Mouse (Mus musculus): ENCODE data around the gene Samd8. TPM values are rescaled to one million over a fixed set of nuclear protein-coding genes. Genes with fewer than 3 reads are reported as not detected.
A peak's percentile ranks its signal among the peaks of the same experiment; 100 is the strongest.

Gene Samd8
- polyA plus RNA-seq, 1 experiment from 2014 or later = 8.8 TPM

DNA sequence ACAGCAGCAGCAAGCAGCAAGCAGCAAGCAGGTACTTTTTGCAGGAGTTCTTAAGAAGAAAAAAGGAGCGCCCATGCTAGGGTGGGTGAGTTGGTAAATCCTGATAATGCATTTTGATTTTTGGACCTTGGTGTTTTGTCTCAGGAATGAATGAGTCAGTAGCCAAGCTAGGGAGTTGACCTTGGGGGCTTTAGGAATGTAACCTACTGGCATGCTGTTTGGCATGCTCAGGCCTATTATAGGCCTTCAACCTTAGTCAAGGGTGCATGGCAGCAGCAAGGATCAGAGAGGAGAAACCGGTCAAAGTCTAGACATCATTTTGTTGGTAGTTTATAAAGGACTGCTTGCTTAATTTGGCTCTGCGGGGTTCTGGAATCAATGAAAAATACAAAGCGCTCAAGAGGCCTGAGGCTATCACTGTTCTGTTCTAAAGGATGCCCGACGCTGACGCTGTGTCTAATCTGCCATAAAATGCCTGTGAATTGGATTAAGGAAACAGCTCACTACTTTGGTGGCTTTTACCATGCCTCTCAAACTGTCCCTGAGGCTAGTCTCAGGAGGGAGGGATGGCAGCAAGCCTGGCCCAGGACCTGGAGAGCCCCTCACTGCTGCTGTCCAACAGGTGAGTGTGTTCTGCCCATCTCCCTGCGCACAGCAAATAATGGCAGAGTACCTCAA is 28.2 kb upstream of the Samd8 start:
- 82% methylated on average over 8 of the region's 8 CpGs for whole genome bisulfite sequencing
- Histone ChIP-seq H3K27ac (no peak overlapping the region), H3K27me3 (no peaks in the 10 kb centered on the region), H3K36me3 (no peaks in the 10 kb centered on the region), H3K4me2 (no peak overlapping the region), H3K4me1 (peaks cover 9% of the 10 kb centered on the region; the same call in 1 of the 2 replicates), H3K4me3 (replicated peaks) (no peak overlapping the region), H3K9ac (no peak overlapping the region), H3K9me3 (replicated peaks) (no peaks in the 10 kb centered on the region)
- ATAC-seq (replicated peaks; ENCODE audit: low FRiP score) = no peak

DNA sequence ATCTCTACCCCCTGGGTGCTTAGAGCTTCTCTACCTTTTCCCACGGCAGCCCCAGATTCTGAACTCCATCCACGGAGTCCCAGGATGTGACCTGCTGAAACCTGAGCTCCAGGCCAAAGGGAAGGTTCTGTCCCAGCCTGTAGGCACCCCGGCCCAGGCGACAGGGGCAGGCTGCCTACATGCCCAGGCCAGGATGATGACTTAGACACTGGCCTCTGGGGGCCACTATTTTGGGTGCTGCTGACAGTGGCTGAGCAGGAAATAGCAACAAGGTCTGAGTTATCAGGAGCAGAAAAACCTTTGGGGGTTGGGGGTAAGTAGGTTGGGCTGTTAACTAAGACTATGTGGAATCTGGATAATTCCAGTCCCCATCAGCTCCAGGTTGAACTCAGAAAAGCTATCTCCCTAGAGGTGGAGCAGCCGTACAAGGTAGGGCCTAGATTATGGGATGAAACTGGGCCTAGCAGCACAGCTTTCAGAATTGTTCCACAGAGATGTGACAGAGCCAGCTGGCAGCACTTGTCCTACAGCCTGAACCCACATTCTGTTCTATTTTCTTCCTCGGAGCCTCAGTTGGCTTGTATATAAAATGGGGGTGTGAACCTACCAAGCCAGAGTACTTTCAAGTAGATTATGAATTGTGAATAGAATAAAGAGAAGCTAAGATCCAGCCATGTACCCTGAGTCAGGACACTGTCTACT is 21.1 kb upstream of the Samd8 start:
- no peaks in the 10 kb centered on the region for H3K4me1 ChIP-seq
- ATAC-seq (replicated peaks; ENCODE audit: low FRiP score) = no peak
- H3K9me3 ChIP-seq (replicated peaks) = no peaks in the 10 kb centered on the region
- H3K27me3 ChIP-seq = no peaks in the 10 kb centered on the region
- no peak overlapping the region for H3K9ac ChIP-seq
- no peak overlapping the region for H3K4me2 ChIP-seq
- no peaks in the 10 kb centered on the region for H3K36me3 ChIP-seq
- H3K27ac ChIP-seq = no peak overlapping the region
- no peak overlapping the region for H3K4me3 ChIP-seq (replicated peaks)
- WGBS = 64% methylated on average over 6 of the region's 6 CpGs

DNA sequence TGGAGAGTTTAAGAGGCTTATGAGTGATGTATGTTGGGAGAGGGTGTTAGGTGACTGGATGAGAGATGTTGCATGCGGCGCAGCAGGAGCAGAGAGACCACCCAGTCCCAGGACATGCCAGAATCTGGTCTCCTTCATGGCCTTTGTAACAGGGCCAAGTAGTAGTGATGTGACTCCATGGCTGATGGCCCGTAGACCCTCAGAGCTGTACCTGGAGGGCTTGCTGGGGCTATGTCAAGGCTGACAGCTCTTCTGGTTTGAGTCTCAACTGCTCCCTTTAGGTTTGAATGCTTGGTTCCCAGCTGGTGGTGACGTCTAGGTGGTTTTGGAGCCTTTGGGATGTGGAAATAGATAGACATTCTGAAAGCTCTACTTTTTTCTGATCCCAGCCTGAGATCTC is 20.4 kb upstream of the Samd8 start:
- H3K4me3 ChIP-seq (replicated peaks) = no peak overlapping the region
- H3K27ac ChIP-seq = no peak overlapping the region
- no peak overlapping the region for H3K4me2 ChIP-seq
- ATAC-seq (replicated peaks; ENCODE audit: low FRiP score) = no peak
- H3K9me3 ChIP-seq (replicated peaks) = no peaks in the 10 kb centered on the region
- H3K36me3 ChIP-seq = no peaks in the 10 kb centered on the region
- no peaks in the 10 kb centered on the region for H3K4me1 ChIP-seq
- H3K27me3 ChIP-seq = no peaks in the 10 kb centered on the region
- WGBS = 87% methylated on average over 4 of the region's 4 CpGs
- no peak overlapping the region for H3K9ac ChIP-seq

DNA sequence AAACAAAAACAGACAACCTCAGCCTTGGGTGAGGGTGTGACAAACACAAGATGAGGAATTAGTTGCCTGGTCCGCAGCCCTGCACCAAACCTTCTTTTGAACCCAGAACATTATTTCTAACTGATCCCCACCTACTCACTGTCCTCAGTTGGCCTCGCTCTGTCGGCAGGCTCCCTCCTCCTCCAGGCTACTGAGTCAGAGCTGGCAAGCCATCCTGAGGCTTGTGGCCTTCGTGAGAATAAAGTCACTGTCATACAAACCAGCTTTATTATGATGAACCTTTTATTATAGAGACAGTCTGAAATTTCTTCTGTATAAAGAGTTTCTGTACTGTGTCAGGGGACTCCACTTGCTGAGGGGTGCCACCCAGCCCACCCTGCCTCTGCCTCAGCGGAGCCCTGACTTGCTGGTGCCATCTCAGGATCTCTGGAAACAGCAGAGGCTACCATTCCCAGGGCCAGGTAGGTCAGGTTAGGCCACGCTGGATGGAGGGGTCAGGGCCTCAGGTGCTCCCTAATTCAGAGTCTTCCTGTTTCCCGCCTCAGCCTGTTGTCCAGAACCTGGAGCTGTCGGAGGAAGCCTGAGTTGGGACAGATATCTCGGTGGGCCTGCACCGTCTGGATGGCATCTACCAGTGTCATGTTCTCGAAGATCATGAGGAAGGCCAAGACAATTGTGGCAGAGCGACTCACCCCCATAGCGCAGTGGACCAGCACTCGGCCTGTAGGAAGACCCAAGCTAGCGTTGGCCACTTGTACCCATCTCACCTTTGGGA is 17.0 kb upstream of the Samd8 start:
- H3K36me3 ChIP-seq = no peaks in the 10 kb centered on the region
- no peaks in the 10 kb centered on the region for H3K9me3 ChIP-seq (replicated peaks)
- no peaks in the 10 kb centered on the region for H3K4me1 ChIP-seq
- WGBS = 90% methylated on average over 15 of the region's 15 CpGs
- no peak for ATAC-seq (replicated peaks; ENCODE audit: low FRiP score)
- H3K4me2 ChIP-seq = no peak overlapping the region
- H3K9ac ChIP-seq = no peak overlapping the region
- H3K27me3 ChIP-seq = no peaks in the 10 kb centered on the region
- no peak overlapping the region for H3K27ac ChIP-seq
- no peak overlapping the region for H3K4me3 ChIP-seq (replicated peaks)

DNA sequence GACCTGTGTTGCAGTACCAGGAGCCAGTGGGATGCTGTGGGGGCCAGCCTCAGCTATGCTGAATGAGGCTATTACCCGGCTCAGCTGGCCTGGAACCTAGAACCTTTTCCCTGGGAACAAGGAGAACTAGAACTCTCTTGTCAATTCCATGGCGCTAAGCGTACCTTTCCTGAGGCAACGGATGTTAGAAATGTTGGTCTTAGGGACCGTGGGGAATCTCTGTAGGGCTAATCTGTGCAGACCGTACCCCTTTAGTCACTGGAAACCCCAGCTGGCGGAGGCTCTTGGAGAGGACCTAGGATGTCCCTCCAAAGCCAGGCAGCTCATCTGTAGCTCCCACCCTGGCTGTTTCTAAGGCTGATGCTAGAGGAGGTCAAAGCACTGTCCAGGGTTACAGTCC is 10.0 kb upstream of the Samd8 start:
- Histone ChIP-seq H3K27ac (no peak overlapping the region), H3K4me3 (replicated peaks) (no peak overlapping the region), H3K9me3 (replicated peaks) (no peaks in the 10 kb centered on the region), H3K9ac (no peak overlapping the region), H3K4me2 (no peak overlapping the region), H3K27me3 (0 out of 2 replicates have a peak, but pooled peaks cover 8% of the 10 kb centered on the region), H3K36me3 (no peaks in the 10 kb centered on the region), H3K4me1 (no peaks in the 10 kb centered on the region)
- ATAC-seq (replicated peaks; ENCODE audit: low FRiP score) = no peak
- WGBS = 92% methylated on average over 7 of the region's 7 CpGs

DNA sequence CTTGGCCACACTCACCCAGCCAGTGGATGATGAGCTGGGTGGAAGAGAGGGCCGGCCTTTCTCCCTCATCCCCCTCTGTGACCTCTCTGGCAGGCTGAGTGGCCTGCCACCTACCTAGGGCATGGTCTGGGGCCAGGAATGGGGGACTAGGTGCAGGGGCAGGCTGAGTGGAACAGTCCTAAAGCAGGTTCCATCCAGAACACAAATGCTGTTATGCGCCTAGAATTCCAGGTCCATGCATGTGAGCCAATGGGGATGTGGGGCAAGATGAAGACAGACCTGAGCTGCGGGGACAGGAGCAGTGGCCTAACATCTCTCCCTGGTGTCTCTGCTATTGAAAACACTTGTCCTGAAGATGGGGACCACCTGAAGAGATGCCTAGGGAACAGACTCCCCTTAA is 9.0 kb upstream of the Samd8 start:
- no peak overlapping the region for H3K27ac ChIP-seq
- no peak overlapping the region for H3K4me2 ChIP-seq
- H3K36me3 ChIP-seq = no peaks in the 10 kb centered on the region
- no peak for ATAC-seq (replicated peaks; ENCODE audit: low FRiP score)
- no peak overlapping the region for H3K4me3 ChIP-seq (replicated peaks)
- no peaks in the 10 kb centered on the region for H3K9me3 ChIP-seq (replicated peaks)
- 0 out of 2 replicates have a peak, but pooled peaks cover 8% of the 10 kb centered on the region for H3K27me3 ChIP-seq
- no peaks in the 10 kb centered on the region for H3K4me1 ChIP-seq
- 85% methylated on average over 3 of the region's 3 CpGs for WGBS
- H3K9ac ChIP-seq = no peak overlapping the region

DNA sequence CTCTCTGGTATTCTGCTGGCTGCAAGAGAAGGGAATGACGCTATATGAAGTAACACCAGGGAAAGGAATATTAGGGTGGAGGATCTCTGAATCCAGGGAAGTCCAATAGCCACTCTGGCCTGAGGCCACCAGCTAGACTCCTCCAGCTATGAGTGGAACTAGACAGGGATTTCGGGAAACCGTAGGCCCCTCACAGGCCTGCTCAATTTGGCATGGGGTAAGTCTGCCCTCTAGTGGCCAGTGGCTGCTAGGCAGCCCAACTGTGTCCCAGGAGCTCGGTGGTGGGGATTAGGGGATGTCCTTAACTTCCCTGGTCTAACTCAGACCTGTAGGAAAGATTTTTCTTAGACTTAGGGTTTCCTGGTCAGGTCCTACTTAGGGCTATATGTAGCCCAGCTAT is 8.5 kb upstream of the Samd8 start:
- H3K4me1 ChIP-seq = no peaks in the 10 kb centered on the region
- no peak overlapping the region for H3K27ac ChIP-seq
- no peak overlapping the region for H3K9ac ChIP-seq
- no peak overlapping the region for H3K4me2 ChIP-seq
- H3K9me3 ChIP-seq (replicated peaks) = no peaks in the 10 kb centered on the region
- ATAC-seq (replicated peaks; ENCODE audit: low FRiP score) = peak; percentile 66
- WGBS = 12% methylated on average over 4 of the region's 4 CpGs
- H3K27me3 ChIP-seq = 0 out of 2 replicates have a peak, but pooled peaks cover 8% of the 10 kb centered on the region
- no peaks in the 10 kb centered on the region for H3K36me3 ChIP-seq
- H3K4me3 ChIP-seq (replicated peaks) = no peak overlapping the region

DNA sequence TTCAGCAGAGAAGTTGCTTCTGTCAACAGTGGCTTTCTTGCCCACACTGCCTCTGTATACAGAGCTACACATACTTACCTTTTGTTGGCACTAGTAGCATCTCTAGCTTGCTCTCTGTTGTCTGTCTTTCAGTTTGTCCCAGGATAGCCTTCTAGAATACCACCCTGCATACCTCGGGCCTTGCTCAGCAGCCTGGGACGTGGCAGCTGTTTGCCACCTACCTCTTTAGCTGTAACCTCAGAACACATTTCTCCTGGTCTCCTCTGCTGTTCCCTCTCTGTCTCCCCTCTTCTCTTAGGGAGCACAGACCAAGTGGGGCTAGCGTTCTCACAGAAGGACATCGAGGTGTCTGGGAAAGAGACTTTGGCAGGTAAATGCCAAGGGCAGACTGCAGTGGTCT is 7.9 kb upstream of the Samd8 start:
- ATAC-seq (replicated peaks; ENCODE audit: low FRiP score) = no peak
- 0 out of 2 replicates have a peak, but pooled peaks cover 8% of the 10 kb centered on the region for H3K27me3 ChIP-seq
- no peak overlapping the region for H3K4me3 ChIP-seq (replicated peaks)
- H3K27ac ChIP-seq = no peak overlapping the region
- no peak overlapping the region for H3K4me2 ChIP-seq
- no peaks in the 10 kb centered on the region for H3K4me1 ChIP-seq
- WGBS = 88% methylated on average over 4 of the region's 4 CpGs
- H3K9ac ChIP-seq = no peak overlapping the region
- H3K9me3 ChIP-seq (replicated peaks) = no peaks in the 10 kb centered on the region
- H3K36me3 ChIP-seq = no peaks in the 10 kb centered on the region

DNA sequence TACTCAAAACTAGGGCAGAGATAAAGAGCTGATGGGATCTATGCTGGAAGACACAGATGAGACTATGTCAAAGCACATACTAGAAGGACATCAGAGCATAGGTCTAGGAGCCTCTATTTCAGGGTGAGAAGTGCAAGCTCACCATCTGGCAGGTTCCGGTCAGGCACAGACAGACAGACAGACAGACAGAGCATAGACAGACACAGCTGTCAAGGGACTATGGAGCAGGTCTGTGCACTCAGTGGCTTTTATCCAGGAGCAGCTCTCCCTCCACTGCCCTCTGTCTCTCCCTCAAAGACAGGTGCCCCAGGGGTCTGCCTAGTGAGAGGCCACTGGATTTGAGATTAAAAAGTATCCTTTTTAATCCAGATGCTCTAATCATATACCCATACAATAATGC is 6.2 kb upstream of the Samd8 start:
- no peak for ATAC-seq (replicated peaks; ENCODE audit: low FRiP score)
- Histone ChIP-seq H3K4me2 (no peak overlapping the region), H3K27ac (no peak overlapping the region), H3K27me3 (0 out of 2 replicates have a peak, but pooled peaks cover 8% of the 10 kb centered on the region), H3K4me3 (replicated peaks) (no peak overlapping the region), H3K36me3 (no peaks in the 10 kb centered on the region), H3K4me1 (no peaks in the 10 kb centered on the region), H3K9me3 (replicated peaks) (no peaks in the 10 kb centered on the region), H3K9ac (no peak overlapping the region)
- 92% methylated on average over 1 of the region's 1 CpGs for WGBS

DNA sequence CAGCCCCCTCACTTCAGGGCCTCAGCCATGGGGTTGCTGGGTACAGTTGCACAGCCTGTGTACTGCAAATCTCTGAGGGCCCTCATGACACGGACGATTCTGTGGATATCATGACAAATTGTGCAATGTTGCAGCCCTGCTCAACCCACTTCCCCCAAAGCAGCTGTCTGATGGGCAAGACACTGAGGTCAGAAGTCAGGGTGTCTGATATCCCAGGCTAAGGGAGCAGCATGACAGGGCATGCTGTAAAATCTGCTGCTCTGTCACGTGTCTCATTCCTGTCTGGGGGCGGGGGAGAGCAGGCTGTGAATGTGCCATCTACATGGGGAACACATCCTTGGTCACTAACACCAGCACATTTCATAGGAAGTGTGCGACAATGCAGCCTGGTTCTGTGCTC is 5.2 kb upstream of the Samd8 start:
- Histone ChIP-seq H3K4me1 (0 out of 2 replicates have a peak, but pooled peaks cover 6% of the 10 kb centered on the region), H3K4me2 (no peak overlapping the region), H3K27ac (no peak overlapping the region), H3K27me3 (0 out of 2 replicates have a peak, but pooled peaks cover 8% of the 10 kb centered on the region), H3K4me3 (replicated peaks) (no peak overlapping the region), H3K9ac (no peak overlapping the region), H3K9me3 (replicated peaks) (no peaks in the 10 kb centered on the region), H3K36me3 (no peaks in the 10 kb centered on the region)
- WGBS = 51% methylated on average over 5 of the region's 5 CpGs
- ATAC-seq (replicated peaks; ENCODE audit: low FRiP score) = no peak

DNA sequence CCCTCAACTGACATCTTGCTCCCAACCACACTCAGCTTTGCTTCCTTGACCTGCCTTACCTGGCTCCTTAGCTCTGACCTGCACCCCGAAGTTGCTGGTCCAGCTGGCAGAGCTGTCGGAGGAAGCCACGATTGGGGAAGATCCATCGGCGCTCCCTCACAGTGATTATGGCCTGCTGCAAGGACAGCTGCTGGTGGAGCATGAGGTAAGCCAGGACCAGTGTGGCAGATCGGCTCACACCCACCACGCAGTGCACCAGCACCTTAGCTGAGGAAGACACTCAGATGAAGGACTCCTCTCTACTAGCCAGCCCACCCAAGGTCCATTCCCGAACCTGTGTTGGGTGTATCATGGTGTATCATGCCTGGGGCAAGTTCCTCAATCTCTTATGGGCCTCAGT is 4.1 kb upstream of the Samd8 start:
- H3K4me1 ChIP-seq = 0 out of 2 replicates have a peak, but pooled peaks cover 6% of the 10 kb centered on the region
- H3K9ac ChIP-seq = no peak overlapping the region
- H3K27me3 ChIP-seq = 0 out of 2 replicates have a peak, but pooled peaks cover 3% of the 10 kb centered on the region
- 91% methylated on average over 8 of the region's 8 CpGs for WGBS
- no peaks in the 10 kb centered on the region for H3K36me3 ChIP-seq
- no peak for ATAC-seq (replicated peaks; ENCODE audit: low FRiP score)
- no peak overlapping the region for H3K4me3 ChIP-seq (replicated peaks)
- no peak overlapping the region for H3K27ac ChIP-seq
- no peak overlapping the region for H3K4me2 ChIP-seq
- H3K9me3 ChIP-seq (replicated peaks) = no peaks in the 10 kb centered on the region

DNA sequence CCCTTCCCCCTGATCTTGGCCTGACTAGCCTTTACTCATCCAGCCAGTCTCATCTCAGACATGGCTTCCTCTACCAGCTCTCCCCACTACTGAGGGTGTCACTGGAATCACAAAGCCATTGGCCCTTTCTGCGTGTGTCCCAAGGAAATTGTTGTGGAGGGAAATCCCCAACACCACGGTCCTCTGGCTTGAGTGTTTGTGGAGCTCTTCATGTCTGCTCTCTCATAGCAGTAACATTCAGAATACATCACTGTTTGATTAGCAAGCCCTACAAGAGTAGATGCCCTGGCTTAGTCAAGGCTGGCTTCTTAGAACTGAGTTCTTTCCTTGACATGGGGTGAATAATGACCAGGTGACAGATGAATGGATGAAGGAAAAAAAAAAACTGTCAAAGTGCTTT is 3.5 kb upstream of the Samd8 start:
- Histone ChIP-seq H3K4me2 (no peak overlapping the region), H3K27me3 (0 out of 2 replicates have a peak, but pooled peaks cover 3% of the 10 kb centered on the region), H3K4me3 (replicated peaks) (no peak overlapping the region), H3K9ac (no peak overlapping the region), H3K9me3 (replicated peaks) (no peaks in the 10 kb centered on the region), H3K36me3 (no peaks in the 10 kb centered on the region), H3K4me1 (peaks cover 10% of the 10 kb centered on the region), H3K27ac (no peak overlapping the region)
- no peak for ATAC-seq (replicated peaks; ENCODE audit: low FRiP score)
- WGBS = 79% methylated on average over 2 of the region's 2 CpGs
